Mouse (Mus musculus) megakaryocyte progenitor cell, adult 5-6 weeks (primary cell): ENCODE measurements around the gene Cd5l. TPM values are rescaled to one million over a fixed set of nuclear protein-coding genes. Genes with fewer than 3 reads are reported as not detected.
"Not testable (repeated sequence)": the region's sequence is repeated elsewhere in the genome, so short reads cannot be mapped to it uniquely, and the experiment has no call there.

Experiments
- ATAC-seq: replicated peaks from 2 replicates; pipeline ENCODE4 v1.8.0; 2016; ENCODE audit warnings: mild to moderate bottlenecking, moderate TSS enrichment, inconsistent platforms; ENCODE audit not compliant: poor library complexity
- total RNA-seq, 2 experiments: library from RNA; stranded (forward) in 1 of 2; stranded (reverse) in 1 of 2; fragments of 157-497, 149-512 nt in 1 of 2; fragments of 200-1000 nt in 1 of 2; gene quantifications; 2 replicates each; pipeline versions ENCODE4 v1.2.3 to v1.2.4; 2015 to 2017

The Cd5l gene
- 0.20 TPM in 1 of 2 replicates, not detected in the other for total RNA-seq (2015)
- total RNA-seq (2017), result 0.21 and 0.88 TPM in 2 replicates

- ATAC-seq, result no peak
These were observed at the start of gene Cd5l for GRCm38 (mm10) chr3:87357581-87357980. Cd5l (plus strand) TSS chr3:87357881.

GRCm38 (mm10) chr3:87309922-87310321 lies 47.8 kb upstream of the Cd5l start:
- ATAC-seq, result no peak

GRCm38 (mm10) chr3:87322557-87322956 lies 35.1 kb upstream of the Cd5l start:
- peak; percentile 85 for ATAC-seq

GRCm38 (mm10) chr3:87323778-87324177 lies 33.9 kb upstream of the Cd5l start:
- 0 out of 2 replicates have a peak, but pooled peaks have one; percentile 54 for ATAC-seq

GRCm38 (mm10) chr3:87337899-87338298 lies 19.8 kb upstream of the Cd5l start:
- ATAC-seq, result peak; percentile 72

GRCm38 (mm10) chr3:87350992-87351391 lies 6.7 kb upstream of the Cd5l start:
- ATAC-seq, result peak; percentile 20

- ATAC-seq, result no peak
These were observed 1.5 kb downstream of the Cd5l start for GRCm38 (mm10) chr3:87359215-87359614.

GRCm38 (mm10) chr3:87360466-87360865 lies 2.8 kb downstream of the Cd5l start:
- ATAC-seq, result no peak

GRCm38 (mm10) chr3:87365691-87366090 lies 8.0 kb downstream of the Cd5l start:
- no peak for ATAC-seq

- no peak for ATAC-seq
These were observed 9.8 kb downstream of the Cd5l start for GRCm38 (mm10) chr3:87367511-87367910.

- ATAC-seq, result peak; percentile 58
These were observed 11.5 kb downstream of the Cd5l start for GRCm38 (mm10) chr3:87369181-87369580.

- ATAC-seq, result peak; percentile 88
These were observed 18.8 kb downstream of the Cd5l start, which contains the start of gene Fcrl1 for GRCm38 (mm10) chr3:87376195-87377165. Fcrl1 (plus strand) TSS chr3:87376387.

GRCm38 (mm10) chr3:87377228-87377627 lies 19.5 kb downstream of the Cd5l start:
- ATAC-seq, result no peak

GRCm38 (mm10) chr3:87377719-87378118 lies 20.0 kb downstream of the Cd5l start:
- no peak for ATAC-seq

GRCm38 (mm10) chr3:87379641-87380315 lies 22.1 kb downstream of the Cd5l start:
- not testable (repeated sequence) for ATAC-seq

- ATAC-seq, result no peak
These were observed 24.4 kb downstream of the Cd5l start for GRCm38 (mm10) chr3:87381806-87382712.

- no peak for ATAC-seq
These were observed 25.6 kb downstream of the Cd5l start for GRCm38 (mm10) chr3:87383308-87383707.

GRCm38 (mm10) chr3:87385105-87385504 lies 27.4 kb downstream of the Cd5l start:
- no peak for ATAC-seq

- no peak for ATAC-seq
These were observed 33.3 kb downstream of the Cd5l start for GRCm38 (mm10) chr3:87390935-87391334.

GRCm38 (mm10) chr3:87398809-87399208 lies 41.1 kb downstream of the Cd5l start:
- no peak for ATAC-seq

GRCm38 (mm10) chr3:87399906-87400305 lies 42.2 kb downstream of the Cd5l start:
- no peak for ATAC-seq
